Mouse (Mus musculus): ENCODE data around the gene Mlip. TPM values are rescaled to one million over a fixed set of nuclear protein-coding genes. Genes with fewer than 3 reads are reported as not detected.

Gene Mlip
- total and polyA plus RNA-seq, 2 experiments from 2014 or later: 6.9 to 16.2 TPM

DNA sequence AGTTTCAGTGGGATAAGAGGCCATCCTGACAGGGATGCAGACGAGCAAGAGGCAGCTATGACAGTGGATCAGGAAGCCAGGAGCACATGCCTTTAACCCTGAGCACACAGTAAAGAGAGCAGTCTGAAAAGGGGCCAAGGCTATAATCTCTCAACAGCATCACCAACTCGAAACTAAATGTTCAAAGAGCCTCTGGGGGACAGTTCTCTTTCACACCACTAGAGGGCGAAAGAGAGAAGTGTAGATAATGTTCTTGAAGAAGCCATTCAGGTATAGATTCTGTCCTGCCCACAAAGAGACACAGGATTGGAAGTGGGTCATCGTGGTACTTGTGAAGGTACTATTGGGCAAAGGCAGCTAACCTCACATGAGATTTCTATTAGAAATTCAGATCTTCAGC, 1.2 kb upstream of the Mlip start:
- Histone ChIP-seq H3K9me3 (ENCODE audit: low read length) (0 out of 2 replicates have a peak, but pooled peaks cover 3% of the 10 kb centered on the region), H3K36me3 (ENCODE audit: insufficient read depth) (no peaks in the 10 kb centered on the region), H3K27me3 (ENCODE audit: insufficient read depth, low read length) (no peaks in the 10 kb centered on the region), H3K27ac (ENCODE audit: low read depth, low read length) (no peak overlapping the region), H3K4me2 (ENCODE audit: low read depth) (no peak overlapping the region), H3K4me3 (ENCODE audit: low read depth, low read length) (no peak overlapping the region), H3K9ac (no peak overlapping the region), H3K4me1 (ENCODE audit: insufficient read depth) (no peaks in the 10 kb centered on the region)
- ATAC-seq: no peak
- DNase-seq: no peak
- 84% methylated on average over 4 of the region's 4 CpGs for WGBS
- peak; percentile 41 for TF ChIP-seq CTCF (IDR thresholded peaks at IDR 0.05; ENCODE audit: low read depth)

DNA sequence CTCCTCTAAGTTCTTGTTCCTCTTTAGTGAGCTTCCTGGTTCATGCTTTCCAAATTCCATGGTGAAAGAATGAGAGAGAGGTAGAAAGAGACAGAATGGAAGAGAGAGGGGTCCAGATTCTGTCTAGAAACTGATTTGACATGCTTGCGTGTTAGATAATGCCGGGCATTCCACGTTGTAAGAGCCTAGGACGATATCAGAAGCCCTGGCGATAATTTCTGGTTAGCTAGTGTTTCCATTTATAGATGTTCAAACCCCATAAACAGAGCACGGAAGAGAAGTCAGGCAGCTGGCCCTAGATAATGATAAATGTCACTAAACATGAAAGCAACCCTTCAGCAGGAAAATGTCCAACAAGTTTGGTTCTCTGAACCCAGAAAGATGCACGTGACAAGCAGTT, 5.1 kb downstream of the Mlip start:
- no peaks in the 10 kb centered on the region for H3K9me3 ChIP-seq (ENCODE audit: low read length)
- 78% methylated on average over 7 of the region's 7 CpGs for WGBS
- no peak overlapping the region for H3K27ac ChIP-seq (ENCODE audit: low read depth, low read length)
- H3K4me2 ChIP-seq (ENCODE audit: low read depth): no peak overlapping the region
- no peak overlapping the region for H3K9ac ChIP-seq
- ATAC-seq (no peak), DNase-seq (no peak)
- no peaks in the 10 kb centered on the region for H3K4me1 ChIP-seq (ENCODE audit: insufficient read depth)
- H3K27me3 ChIP-seq (ENCODE audit: insufficient read depth, low read length): no peaks in the 10 kb centered on the region
- no peak for TF ChIP-seq CTCF (IDR thresholded peaks at IDR 0.05; ENCODE audit: low read depth)
- H3K36me3 ChIP-seq (ENCODE audit: insufficient read depth): no peaks in the 10 kb centered on the region
- no peak overlapping the region for H3K4me3 ChIP-seq (ENCODE audit: low read depth, low read length)

DNA sequence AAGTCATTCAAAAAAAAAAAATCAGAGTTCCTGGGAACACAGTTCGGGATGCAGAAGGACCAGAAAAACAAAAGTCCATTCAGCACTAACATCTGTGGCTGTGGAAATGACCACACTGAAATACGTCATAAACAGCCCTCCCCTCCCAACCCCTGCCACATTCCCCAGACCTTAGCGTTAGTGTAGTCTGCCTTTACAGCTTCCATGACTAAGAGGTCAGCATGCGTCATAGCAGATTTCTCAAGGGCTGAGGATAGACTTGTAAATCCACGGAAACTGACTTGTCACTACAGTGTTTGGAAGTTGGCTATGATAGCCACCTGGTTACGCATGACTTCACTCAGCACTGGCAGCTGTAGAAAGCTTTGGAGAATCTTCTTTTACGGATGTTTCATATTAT, 8.5 kb downstream of the Mlip start:
- 79% methylated on average over 7 of the region's 7 CpGs for WGBS
- Histone ChIP-seq H3K4me2 (ENCODE audit: low read depth) (no peak overlapping the region), H3K4me3 (ENCODE audit: low read depth, low read length) (no peak overlapping the region), H3K9ac (no peak overlapping the region), H3K36me3 (ENCODE audit: insufficient read depth) (no peaks in the 10 kb centered on the region), H3K27me3 (ENCODE audit: insufficient read depth, low read length) (no peaks in the 10 kb centered on the region), H3K4me1 (ENCODE audit: insufficient read depth) (no peaks in the 10 kb centered on the region), H3K9me3 (ENCODE audit: low read length) (no peaks in the 10 kb centered on the region), H3K27ac (ENCODE audit: low read depth, low read length) (no peak overlapping the region)
- DNase-seq (no peak), ATAC-seq (no peak)
- TF ChIP-seq CTCF (IDR thresholded peaks at IDR 0.05; ENCODE audit: low read depth): no peak

DNA sequence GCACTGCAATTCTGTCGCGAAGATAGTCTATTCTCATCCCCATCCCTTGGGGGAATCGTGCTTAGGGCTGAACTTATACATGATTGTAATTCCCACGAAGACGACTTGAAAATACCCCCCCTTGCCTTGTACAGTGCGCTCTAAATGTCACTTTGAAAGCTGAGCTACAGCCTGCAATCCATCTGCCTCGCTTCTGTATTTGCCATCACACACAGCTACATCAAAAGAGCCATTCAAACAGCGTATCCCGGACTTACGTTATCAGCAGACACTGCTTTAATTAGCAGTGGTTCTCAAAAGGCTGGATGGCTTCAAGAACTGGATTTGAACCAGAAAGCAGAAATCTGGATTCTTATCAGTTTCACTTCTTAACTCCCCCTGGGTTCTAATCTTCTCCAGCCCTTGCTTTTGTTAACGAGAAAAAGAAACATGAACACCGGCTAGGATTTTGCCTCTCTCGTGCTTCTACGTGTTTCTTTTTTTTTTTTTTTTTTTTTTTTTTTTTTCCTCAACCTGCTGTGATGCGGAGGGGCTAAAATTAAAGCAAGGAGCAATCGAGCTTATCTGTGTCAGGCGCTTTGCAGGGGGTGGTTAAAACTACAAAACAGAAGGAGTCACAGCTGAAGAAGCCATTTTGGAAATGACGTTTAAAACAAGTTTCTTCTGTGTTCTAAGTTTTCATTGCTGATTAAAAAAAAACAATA, 12.5 kb downstream of the Mlip start:
- no peaks in the 10 kb centered on the region for H3K4me1 ChIP-seq (ENCODE audit: insufficient read depth)
- H3K9ac ChIP-seq: peak overlapping the region; percentile 44
- H3K4me3 ChIP-seq (ENCODE audit: low read depth, low read length): peak overlapping the region; percentile 26
- 9% methylated on average over 18 of the region's 18 CpGs for WGBS
- no peaks in the 10 kb centered on the region for H3K9me3 ChIP-seq (ENCODE audit: low read length)
- peak overlapping the region; percentile 66 for H3K27ac ChIP-seq (ENCODE audit: low read depth, low read length)
- H3K4me2 ChIP-seq (ENCODE audit: low read depth): peak overlapping the region; percentile 34
- ATAC-seq: peak; percentile 91
- no peak for TF ChIP-seq CTCF (IDR thresholded peaks at IDR 0.05; ENCODE audit: low read depth)
- H3K36me3 ChIP-seq (ENCODE audit: insufficient read depth): no peaks in the 10 kb centered on the region
- peak; percentile 83 for DNase-seq
- no peaks in the 10 kb centered on the region for H3K27me3 ChIP-seq (ENCODE audit: insufficient read depth, low read length)

DNA sequence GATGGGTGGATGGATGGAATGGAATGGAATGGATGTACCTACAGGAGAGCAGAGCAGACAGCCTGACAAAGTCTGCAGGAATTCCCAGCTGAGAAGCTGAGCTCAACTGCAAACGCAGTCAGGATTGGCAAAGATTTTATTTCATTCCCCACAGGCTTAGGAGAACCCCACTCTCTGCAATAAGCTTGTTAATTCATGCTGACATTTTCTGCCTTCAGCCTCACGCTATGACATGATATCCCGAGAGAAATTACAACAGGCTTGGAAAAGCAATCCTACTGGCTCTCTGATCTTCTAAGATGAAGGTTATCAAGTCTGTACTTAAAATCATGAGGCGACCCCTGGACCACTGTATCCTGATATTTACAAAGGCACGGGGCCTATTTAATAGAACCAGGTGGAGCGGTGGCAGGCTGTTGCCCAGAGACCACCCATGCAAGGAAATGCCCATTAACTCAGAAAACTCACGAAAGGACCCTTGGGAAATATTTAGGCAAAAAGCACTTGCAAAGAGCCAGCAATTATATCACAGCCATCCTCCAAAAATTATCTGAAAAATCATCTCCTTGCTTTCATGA, 13.1 kb downstream of the Mlip start:
- ATAC-seq (peak; percentile 51; the same call in 1 of the 2 replicates), DNase-seq (peak; percentile 55)
- Histone ChIP-seq H3K9ac (peak overlapping the region; percentile 44), H3K27ac (ENCODE audit: low read depth, low read length) (peak overlapping the region; percentile 66), H3K4me3 (ENCODE audit: low read depth, low read length) (peak overlapping the region; percentile 26), H3K27me3 (ENCODE audit: insufficient read depth, low read length) (no peaks in the 10 kb centered on the region), H3K9me3 (ENCODE audit: low read length) (no peaks in the 10 kb centered on the region), H3K36me3 (ENCODE audit: insufficient read depth) (no peaks in the 10 kb centered on the region), H3K4me2 (ENCODE audit: low read depth) (peak overlapping the region; percentile 34), H3K4me1 (ENCODE audit: insufficient read depth) (no peaks in the 10 kb centered on the region)
- WGBS: 38% methylated on average over 7 of the region's 7 CpGs
- TF ChIP-seq CTCF (IDR thresholded peaks at IDR 0.05; ENCODE audit: low read depth): no peak

DNA sequence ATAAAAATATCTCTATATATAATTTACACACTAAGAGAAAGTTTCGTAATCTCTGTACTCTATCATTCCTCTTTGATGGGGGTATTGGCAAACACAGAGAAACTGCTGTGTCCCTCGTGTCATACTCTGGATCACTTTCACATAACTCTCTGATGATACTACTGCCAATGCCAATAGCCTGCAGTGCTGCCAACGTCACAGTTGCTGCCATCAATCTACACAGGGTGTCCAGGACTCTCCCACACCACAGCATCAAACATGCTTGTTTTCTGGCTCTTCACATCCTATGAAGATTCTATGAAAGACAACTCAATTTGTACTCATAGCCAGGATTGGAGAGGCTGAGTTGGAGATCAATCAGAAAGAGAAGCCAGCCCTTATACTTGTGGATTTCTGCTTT, 17.4 kb downstream of the Mlip start:
- 62% methylated on average over 3 of the region's 3 CpGs for WGBS
- ATAC-seq: peak; percentile 51

DNA sequence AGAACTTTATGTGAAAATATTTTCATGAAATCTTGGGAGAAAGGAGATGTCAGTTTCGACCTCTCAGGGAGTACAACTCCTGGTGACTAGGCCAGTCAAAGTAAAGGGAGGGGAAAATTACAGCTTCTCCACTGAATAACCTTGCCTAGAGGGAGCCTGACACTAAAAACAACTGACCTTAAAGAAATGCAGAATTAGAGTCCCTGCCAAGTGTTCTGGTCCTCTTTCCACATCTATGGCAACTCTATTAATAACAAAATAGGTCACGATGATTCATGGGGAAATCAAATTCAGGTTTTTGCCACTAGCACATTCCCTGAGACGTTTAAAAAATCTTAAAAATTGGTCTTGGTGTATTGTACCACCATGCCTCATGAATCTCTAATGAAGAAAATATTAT, 34.4 kb downstream of the Mlip start:
- Histone ChIP-seq H3K4me1 (ENCODE audit: insufficient read depth) (no peaks in the 10 kb centered on the region), H3K27ac (ENCODE audit: low read depth, low read length) (no peak overlapping the region), H3K4me3 (ENCODE audit: low read depth, low read length) (no peak overlapping the region), H3K9me3 (ENCODE audit: low read length) (no peaks in the 10 kb centered on the region), H3K36me3 (ENCODE audit: insufficient read depth) (no peaks in the 10 kb centered on the region), H3K27me3 (ENCODE audit: insufficient read depth, low read length) (no peaks in the 10 kb centered on the region), H3K4me2 (ENCODE audit: low read depth) (no peak overlapping the region), H3K9ac (no peak overlapping the region)
- 84% methylated on average over 3 of the region's 3 CpGs for WGBS
- TF ChIP-seq CTCF (IDR thresholded peaks at IDR 0.05; ENCODE audit: low read depth): no peak
- DNase-seq (no peak), ATAC-seq (no peak)

More for the DNA sequence above, 17.4 kb downstream of the Mlip start:
- no peak overlapping the region for H3K27ac ChIP-seq (ENCODE audit: low read depth, low read length)
- DNase-seq: peak; percentile 45
- no peak overlapping the region for H3K4me3 ChIP-seq (ENCODE audit: low read depth, low read length)
- no peak for TF ChIP-seq CTCF (IDR thresholded peaks at IDR 0.05; ENCODE audit: low read depth)
- no peaks in the 10 kb centered on the region for H3K4me1 ChIP-seq (ENCODE audit: insufficient read depth)
- no peaks in the 10 kb centered on the region for H3K9me3 ChIP-seq (ENCODE audit: low read length)
- no peaks in the 10 kb centered on the region for H3K36me3 ChIP-seq (ENCODE audit: insufficient read depth)
- no peaks in the 10 kb centered on the region for H3K27me3 ChIP-seq (ENCODE audit: insufficient read depth, low read length)
- H3K9ac ChIP-seq: no peak overlapping the region
- H3K4me2 ChIP-seq (ENCODE audit: low read depth): no peak overlapping the region

Measured in forebrain, postnatal 0 days (tissue).